Mouse (Mus musculus) stomach, postnatal 0 days (tissue): ENCODE results near the gene Syt2. TPM values are rescaled to one million over a fixed set of nuclear protein-coding genes. Genes with fewer than 3 reads are reported as not detected.

Experiments
- ATAC-seq: fragments of 200-750 bp; cut with Nextera tagmentation; 2 replicates; pipeline ENCODE4 v1.8.0; 2017; ENCODE audit not compliant: low FRiP score, low TSS enrichment
- DNase-seq: peaks from one replicate; pipeline ENCODE4 v3.0.0-alpha.2; 2016; ENCODE audit warnings: low spot score
- H3K27ac ChIP-seq: fragments of 300-500 bp; sonication (generic); replicated peaks from 2 replicates; pipeline ENCODE4 v1.5.1; 2014; ENCODE audit warnings: mild to moderate bottlenecking, control low read depth
- H3K27me3 ChIP-seq: fragments of 300-500 bp; sonication (generic); 2 replicates; pipeline ENCODE4 v1.6.1; 2014; ENCODE audit warnings: low read length; ENCODE audit not compliant: control insufficient read depth, insufficient read depth
- H3K36me3 ChIP-seq: fragments of 300-500 bp; sonication (generic); 2 replicates; pipeline ENCODE4 v1.6.1; 2014; ENCODE audit warnings: low read length, mixed read lengths; ENCODE audit not compliant: control insufficient read depth, insufficient read depth
- H3K4me1 ChIP-seq: fragments of 300-500 bp; sonication (generic); replicated peaks from 2 replicates; pipeline ENCODE4 v1.6.1; 2014; ENCODE audit warnings: antibody characterized with exemption; ENCODE audit not compliant: control insufficient read depth, insufficient read depth
- H3K4me2 ChIP-seq: fragments of 300-500 bp; sonication (generic); replicated peaks from 2 replicates; pipeline ENCODE4 v1.6.1; 2014; ENCODE audit warnings: low read depth, mild to moderate bottlenecking, control low read depth, moderate library complexity
- H3K4me3 ChIP-seq: fragments of 300-500 bp; sonication (generic); 2 replicates; pipeline ENCODE4 v1.5.1; 2014; ENCODE audit warnings: low read depth, low read length, control low read depth
- H3K9ac ChIP-seq: fragments of 300-500 bp; sonication (generic); 2 replicates; pipeline ENCODE4 v1.6.1; 2014; ENCODE audit warnings: mild to moderate bottlenecking, low read length, control low read depth, mixed read lengths
- H3K9me3 ChIP-seq: fragments of 300-500 bp; sonication (generic); 2 replicates; pipeline ENCODE4 v1.6.1; 2016; ENCODE audit warnings: low read length; ENCODE audit not compliant: control insufficient read depth
- CTCF ChIP-seq: IDR thresholded peaks from 2 replicates; pipeline ENCODE4 v1.5.1; 2016; ENCODE audit warnings: antibody characterized with exemption, low read depth, mild to moderate bottlenecking, moderate library complexity
- EP300 ChIP-seq: optimal IDR thresholded peaks from 2 replicates; pipeline ENCODE3; 2016; ENCODE audit warnings: antibody characterized with exemption
- WGBS: fragments of 180-500 bp; shearing (Covaris S2); extraction: QIAGEN DNeasy Blood & Tissue Kit; methylation state at CpG from one replicate; pipeline ENCODE4 v1.1.7; 2014; 5-methylcytosine and 5-hydroxymethylcytosine counted together
- polyA plus RNA-seq: library from polyadenylated mRNA; unstranded; fragments of >200 nt; fragmentation: Nextera tagmentation; extraction: Ambion mirVana; gene quantifications from 2 replicates; pipeline ENCODE4 v1.2.1, GENCODE M21; 2015

The Syt2 gene
- polyA plus RNA-seq, 1 experiment from 2014 or later: 0.58 TPM

- DNase-seq (no peak), ATAC-seq (no peak; the same call in 1 of the 2 replicates)
- Histone ChIP-seq H3K4me2 (no peak overlapping the region), H3K4me3 (no peak overlapping the region), H3K36me3 (no peaks in the 10 kb centered on the region), H3K27ac (no peak overlapping the region), H3K27me3 (no peaks in the 10 kb centered on the region), H3K4me1 (no peaks in the 10 kb centered on the region), H3K9me3 (no peaks in the 10 kb centered on the region), H3K9ac (no peak overlapping the region)
- 48% methylated on average over 10 of the region's 10 CpGs for WGBS
- TF ChIP-seq EP300 (no peak), CTCF (no peak)
These were observed 25.0 kb downstream of the Syt2 start for GRCm38 (mm10) chr1:134671234-134672070.

- Histone ChIP-seq H3K4me2 (no peak overlapping the region), H3K4me1 (no peaks in the 10 kb centered on the region), H3K27ac (no peak overlapping the region), H3K9me3 (no peaks in the 10 kb centered on the region), H3K27me3 (no peaks in the 10 kb centered on the region), H3K9ac (no peak overlapping the region), H3K4me3 (no peak overlapping the region), H3K36me3 (no peaks in the 10 kb centered on the region)
- WGBS: 0% methylated on average over 1 of the region's 1 CpGs
- no peak for TF ChIP-seq EP300
- peak; percentile 68 for TF ChIP-seq CTCF
- DNase-seq (peak; percentile 64), ATAC-seq (no peak)
These were observed 27.8 kb downstream of the Syt2 start for GRCm38 (mm10) chr1:134674312-134674711.

- DNase-seq (no peak), ATAC-seq (no peak)
- WGBS: 62% methylated on average over 4 of the region's 4 CpGs
- Histone ChIP-seq H3K4me2 (no peak overlapping the region), H3K4me3 (no peak overlapping the region), H3K9ac (no peak overlapping the region), H3K27me3 (no peaks in the 10 kb centered on the region), H3K27ac (no peak overlapping the region), H3K9me3 (no peaks in the 10 kb centered on the region), H3K36me3 (no peaks in the 10 kb centered on the region), H3K4me1 (no peaks in the 10 kb centered on the region)
- TF ChIP-seq CTCF: no peak
- TF ChIP-seq EP300: no peak
These were observed 33.0 kb downstream of the Syt2 start for GRCm38 (mm10) chr1:134679445-134679844.

- H3K9me3 ChIP-seq: no peaks in the 10 kb centered on the region
- H3K4me1 ChIP-seq: no peaks in the 10 kb centered on the region
- no peak overlapping the region for H3K4me2 ChIP-seq
- H3K4me3 ChIP-seq: no peak overlapping the region
- H3K27ac ChIP-seq: no peak overlapping the region
- 35% methylated on average over 6 of the region's 6 CpGs for WGBS
- TF ChIP-seq EP300 (no peak), CTCF (peak; percentile 37; the same call in 1 of the 2 replicates)
- no peaks in the 10 kb centered on the region for H3K27me3 ChIP-seq
- no peak for DNase-seq
- no peaks in the 10 kb centered on the region for H3K36me3 ChIP-seq
- no peak overlapping the region for H3K9ac ChIP-seq
- no peak for ATAC-seq
These were observed 34.1 kb downstream of the Syt2 start for GRCm38 (mm10) chr1:134680617-134681016.

GRCm38 (mm10) chr1:134682460-134682859 is 36.0 kb downstream of the Syt2 start:
- Histone ChIP-seq H3K4me2 (no peak overlapping the region), H3K9ac (no peak overlapping the region), H3K4me3 (no peak overlapping the region), H3K36me3 (no peaks in the 10 kb centered on the region), H3K27ac (no peak overlapping the region), H3K27me3 (no peaks in the 10 kb centered on the region), H3K4me1 (no peaks in the 10 kb centered on the region), H3K9me3 (no peaks in the 10 kb centered on the region)
- DNase-seq: no peak
- 27% methylated on average over 9 of the region's 9 CpGs for WGBS
- ATAC-seq: no peak
- no peak for TF ChIP-seq CTCF
- no peak for TF ChIP-seq EP300

- ATAC-seq (no peak), DNase-seq (no peak)
- TF ChIP-seq CTCF (no peak), EP300 (no peak)
- H3K9me3 ChIP-seq: no peaks in the 10 kb centered on the region
- no peaks in the 10 kb centered on the region for H3K4me1 ChIP-seq
- no peaks in the 10 kb centered on the region for H3K27me3 ChIP-seq
- 55% methylated on average over 4 of the region's 4 CpGs for WGBS
- H3K4me3 ChIP-seq: no peak overlapping the region
- no peak overlapping the region for H3K4me2 ChIP-seq
- no peaks in the 10 kb centered on the region for H3K36me3 ChIP-seq
- H3K9ac ChIP-seq: no peak overlapping the region
- H3K27ac ChIP-seq: no peak overlapping the region
These were observed 40.5 kb downstream of the Syt2 start for GRCm38 (mm10) chr1:134686834-134687421.
